Mouse (Mus musculus) forebrain, embryonic 10.5 days (tissue): ENCODE data around the gene Spata6. TPM values are rescaled to one million over a fixed set of nuclear protein-coding genes. Genes with fewer than 3 reads are reported as not detected.

Experiments used
- DNase-seq: peaks from one replicate; pipeline ENCODE4 v3.0.0-alpha.2; 2017; ENCODE audit warnings: low spot score; ENCODE audit errors: extremely low spot score
- H3K27ac ChIP-seq: fragments of 300-500 bp; sonication (generic); 2 replicates; pipeline ENCODE4 v1.5.1; 2016; ENCODE audit warnings: mild to moderate bottlenecking
- H3K27me3 ChIP-seq: fragments of 300-500 bp; sonication (generic); 2 replicates; pipeline ENCODE4 v1.6.1; 2016; ENCODE audit warnings: mild to moderate bottlenecking; ENCODE audit not compliant: poor library complexity, severe bottlenecking
- H3K36me3 ChIP-seq: fragments of 300-500 bp; sonication (generic); replicated peaks from 2 replicates; pipeline ENCODE4 v1.6.1; 2016; ENCODE audit warnings: mild to moderate bottlenecking, moderate library complexity
- H3K4me1 ChIP-seq: fragments of 300-500 bp; sonication (generic); 2 replicates; pipeline ENCODE4 v1.6.1; 2016
- H3K4me3 ChIP-seq: fragments of 300-500 bp; sonication (generic); 2 replicates; pipeline ENCODE4 v1.5.1; 2016; ENCODE audit warnings: mild to moderate bottlenecking, moderate library complexity
- H3K9me3 ChIP-seq: fragments of 300-500 bp; sonication (generic); 2 replicates; pipeline ENCODE4 v1.6.1; 2016; ENCODE audit warnings: mild to moderate bottlenecking, moderate library complexity
- WGBS: fragments of 180-500 bp; shearing (Covaris S2); methylation state at CpG from one replicate; pipeline ENCODE4 v1.1.7; 2016; 5-methylcytosine and 5-hydroxymethylcytosine counted together
- polyA plus RNA-seq: library from polyadenylated mRNA; unstranded; fragments of >200 nt; fragmentation: Nextera tagmentation; extraction: Ambion mirVana; gene quantifications from 2 replicates; pipeline ENCODE4 v1.2.1, GENCODE M21; 2016

Gene Spata6
- polyA plus RNA-seq: 30.7 and 34.8 TPM in 2 replicates

- H3K27me3 ChIP-seq: no peaks in the 10 kb centered on the region
- H3K9me3 ChIP-seq: no peaks in the 10 kb centered on the region
- WGBS: under 1% methylated on average over 50 of the region's 50 CpGs
- peaks cover 16% of the 10 kb centered on the region for H3K4me1 ChIP-seq
- peak within 1 kb of the TSS; percentile 91 for H3K27ac ChIP-seq
- peak within 1 kb of the TSS; percentile 98 for H3K4me3 ChIP-seq
- H3K36me3 ChIP-seq: peaks cover 6% of the 10 kb centered on the region; the same call in 1 of the 2 replicates
- peak; percentile 87 for DNase-seq
Measured at GRCm38 (mm10) chr4:111719776-111720661, at the start of gene Spata6. Gene Spata6 (plus strand): TSS chr4:111719984.

GRCm38 (mm10) chr4:111670566-111671421, 49.0 kb upstream of the Spata6 start:
- no peaks in the 10 kb centered on the region for H3K9me3 ChIP-seq
- no peak overlapping the region for H3K4me3 ChIP-seq
- 56% methylated on average over 12 of the region's 12 CpGs for WGBS
- no peak overlapping the region for H3K27ac ChIP-seq
- H3K4me1 ChIP-seq: peaks cover 13% of the 10 kb centered on the region
- H3K36me3 ChIP-seq: no peaks in the 10 kb centered on the region
- DNase-seq: no peak
- no peaks in the 10 kb centered on the region for H3K27me3 ChIP-seq

DNA sequence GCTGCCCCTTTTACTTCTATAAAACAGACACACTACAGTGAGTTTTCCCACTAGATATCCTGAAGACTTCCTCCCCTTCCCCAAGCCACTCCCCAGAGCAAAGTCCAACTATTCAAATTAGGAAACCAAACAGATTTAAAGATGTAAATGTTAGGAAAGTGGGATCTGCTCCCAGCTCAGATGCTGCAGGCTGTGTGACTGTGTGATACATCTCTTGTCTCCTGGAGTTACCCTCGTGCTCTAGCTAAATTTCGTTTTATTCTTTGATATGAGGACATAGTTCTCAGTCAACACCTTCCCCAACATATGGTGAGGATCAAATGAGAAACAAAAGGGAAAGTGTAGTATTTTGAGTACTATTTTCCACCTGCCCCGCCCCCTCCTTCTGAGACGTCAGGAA, 48.3 kb upstream of the Spata6 start:
- no peaks in the 10 kb centered on the region for H3K9me3 ChIP-seq
- no peaks in the 10 kb centered on the region for H3K27me3 ChIP-seq
- H3K4me1 ChIP-seq: peaks cover 13% of the 10 kb centered on the region
- no peaks in the 10 kb centered on the region for H3K36me3 ChIP-seq
- no peak for DNase-seq
- no peak overlapping the region for H3K27ac ChIP-seq
- no peak overlapping the region for H3K4me3 ChIP-seq
- 80% methylated on average over 4 of the region's 4 CpGs for WGBS

- no peaks in the 10 kb centered on the region for H3K36me3 ChIP-seq
- DNase-seq: no peak
- no peak overlapping the region for H3K27ac ChIP-seq
- H3K27me3 ChIP-seq: no peaks in the 10 kb centered on the region
- H3K9me3 ChIP-seq: no peaks in the 10 kb centered on the region
- H3K4me3 ChIP-seq: no peak overlapping the region
- H3K4me1 ChIP-seq: peaks cover 7% of the 10 kb centered on the region
Measured at GRCm38 (mm10) chr4:111673904-111674303, 45.9 kb upstream of the Spata6 start.

- WGBS: 92% methylated on average over 5 of the region's 5 CpGs
- Histone ChIP-seq H3K27ac (no peak overlapping the region), H3K4me3 (no peak overlapping the region), H3K36me3 (no peaks in the 10 kb centered on the region), H3K9me3 (no peaks in the 10 kb centered on the region), H3K27me3 (no peaks in the 10 kb centered on the region), H3K4me1 (peaks cover 14% of the 10 kb centered on the region)
- no peak for DNase-seq
Measured at GRCm38 (mm10) chr4:111681926-111682325, 37.9 kb upstream of the Spata6 start.

DNA sequence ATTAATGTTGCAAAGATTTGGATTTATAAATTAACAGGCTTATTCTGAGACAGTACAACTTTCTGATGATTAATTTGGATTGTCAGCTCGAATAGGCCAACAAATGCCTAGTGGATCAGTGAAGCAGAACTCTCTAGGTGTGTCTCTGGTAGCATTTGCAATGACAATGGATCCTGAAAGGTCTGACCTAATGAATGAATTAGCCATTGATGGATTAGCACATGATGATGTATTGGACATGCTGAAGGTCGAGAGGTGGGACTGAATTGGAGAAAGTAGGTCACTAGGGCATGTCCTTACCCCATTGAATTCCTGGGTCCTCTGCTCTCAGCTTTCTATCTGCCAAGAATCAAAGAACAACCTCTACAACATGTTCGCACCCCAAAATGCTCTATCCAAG, 37.0 kb upstream of the Spata6 start:
- Histone ChIP-seq H3K4me1 (peaks cover 20% of the 10 kb centered on the region), H3K36me3 (no peaks in the 10 kb centered on the region), H3K27ac (no peak overlapping the region), H3K4me3 (no peak overlapping the region), H3K27me3 (no peaks in the 10 kb centered on the region), H3K9me3 (no peaks in the 10 kb centered on the region)
- 85% methylated on average over 3 of the region's 3 CpGs for WGBS
- DNase-seq: no peak

DNA sequence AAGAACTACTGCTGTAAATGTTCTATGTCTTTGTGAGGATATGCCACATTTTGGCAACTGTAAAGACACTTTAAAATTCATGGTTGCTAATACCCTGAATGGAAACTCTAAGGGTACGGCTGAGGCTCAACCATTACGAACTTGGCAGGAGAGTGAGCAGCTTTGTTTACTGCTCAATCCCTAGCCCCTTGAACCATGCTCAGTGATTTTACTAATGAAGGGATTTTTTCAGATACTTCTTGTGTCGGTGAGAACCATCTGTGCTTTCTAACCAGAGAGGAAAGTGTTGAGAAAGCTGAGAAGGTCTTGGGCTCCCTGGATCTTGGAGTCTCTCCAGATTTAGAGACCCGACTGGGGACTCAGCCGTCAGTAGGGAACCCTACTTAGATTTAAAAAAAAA, 35.9 kb upstream of the Spata6 start:
- no peaks in the 10 kb centered on the region for H3K9me3 ChIP-seq
- no peaks in the 10 kb centered on the region; the same call in 1 of the 2 replicates for H3K27me3 ChIP-seq
- H3K4me1 ChIP-seq: peaks cover 20% of the 10 kb centered on the region
- no peak for DNase-seq
- no peaks in the 10 kb centered on the region for H3K36me3 ChIP-seq
- H3K27ac ChIP-seq: no peak overlapping the region
- 86% methylated on average over 5 of the region's 5 CpGs for WGBS
- no peak overlapping the region for H3K4me3 ChIP-seq

DNA sequence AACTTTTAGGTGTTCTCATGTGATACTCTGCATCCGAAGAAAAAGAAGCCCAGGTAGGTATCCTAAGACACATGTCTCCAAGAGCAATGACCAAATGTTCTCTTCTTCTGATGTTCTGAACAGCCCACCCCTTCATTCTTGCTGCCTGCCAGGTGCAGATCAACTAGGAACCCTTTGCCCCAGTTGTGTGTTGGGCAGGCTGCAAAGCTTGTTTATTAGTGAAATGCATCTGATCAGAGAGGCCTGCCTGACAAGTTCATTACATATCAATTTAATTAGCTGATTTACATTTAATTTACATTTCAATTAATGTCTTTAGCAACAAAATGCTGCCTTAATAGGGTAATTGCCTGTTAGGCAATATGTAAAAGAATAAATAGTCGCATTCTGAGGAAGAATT, 33.8 kb upstream of the Spata6 start:
- 71% methylated on average over 2 of the region's 2 CpGs for WGBS
- H3K36me3 ChIP-seq: no peaks in the 10 kb centered on the region
- no peak overlapping the region for H3K27ac ChIP-seq
- no peaks in the 10 kb centered on the region for H3K9me3 ChIP-seq
- H3K4me3 ChIP-seq: no peak overlapping the region
- H3K27me3 ChIP-seq: no peaks in the 10 kb centered on the region; the same call in 1 of the 2 replicates
- peaks cover 20% of the 10 kb centered on the region for H3K4me1 ChIP-seq
- no peak for DNase-seq

DNA sequence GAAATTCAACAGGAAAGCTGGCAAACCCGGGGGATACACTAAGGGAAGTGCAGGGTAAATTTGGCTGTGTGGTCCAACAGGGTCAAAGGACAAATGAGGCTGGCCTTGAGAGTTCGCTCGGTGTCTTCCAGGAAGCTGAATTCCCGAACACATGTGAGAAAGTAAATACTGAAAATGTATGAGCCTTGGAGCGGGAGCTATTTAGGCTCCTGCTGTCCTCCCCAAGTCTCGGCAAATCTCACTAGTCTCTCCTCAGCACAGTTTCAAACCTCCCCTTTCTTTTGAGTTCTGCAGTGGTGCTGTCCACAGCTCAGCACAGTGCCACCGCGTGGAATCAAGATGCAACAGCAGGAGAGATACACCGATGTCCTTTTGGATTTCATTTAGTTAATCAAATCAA, 32.8 kb upstream of the Spata6 start:
- Histone ChIP-seq H3K9me3 (no peaks in the 10 kb centered on the region), H3K4me1 (peaks cover 20% of the 10 kb centered on the region), H3K27ac (peak overlapping the region; percentile 60; the same call in 1 of the 2 replicates), H3K36me3 (no peaks in the 10 kb centered on the region), H3K4me3 (peak overlapping the region; percentile 33), H3K27me3 (no peaks in the 10 kb centered on the region; the same call in 1 of the 2 replicates)
- peak; percentile 48 for DNase-seq
- 8% methylated on average over 9 of the region's 9 CpGs for WGBS

DNA sequence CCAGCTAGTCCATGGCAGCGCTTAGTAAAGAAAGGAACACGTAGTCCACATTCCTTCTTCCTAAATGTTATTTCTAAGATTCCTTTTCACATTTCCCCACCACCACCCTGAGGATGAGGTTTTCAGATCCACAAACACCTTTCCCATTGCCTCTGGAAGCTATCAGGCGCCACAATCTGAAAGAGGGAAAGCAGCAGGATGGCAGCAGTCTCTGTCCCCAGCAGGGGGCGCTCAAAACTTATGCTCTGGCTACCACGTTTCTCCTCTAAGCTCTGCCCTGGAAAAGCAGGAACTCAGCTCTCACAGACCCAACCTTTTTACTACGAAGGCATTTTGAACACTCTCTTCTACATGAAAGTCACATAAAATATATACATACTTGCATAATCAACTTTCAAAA, 32.2 kb upstream of the Spata6 start:
- H3K4me3 ChIP-seq: peak overlapping the region; percentile 33

DNA sequence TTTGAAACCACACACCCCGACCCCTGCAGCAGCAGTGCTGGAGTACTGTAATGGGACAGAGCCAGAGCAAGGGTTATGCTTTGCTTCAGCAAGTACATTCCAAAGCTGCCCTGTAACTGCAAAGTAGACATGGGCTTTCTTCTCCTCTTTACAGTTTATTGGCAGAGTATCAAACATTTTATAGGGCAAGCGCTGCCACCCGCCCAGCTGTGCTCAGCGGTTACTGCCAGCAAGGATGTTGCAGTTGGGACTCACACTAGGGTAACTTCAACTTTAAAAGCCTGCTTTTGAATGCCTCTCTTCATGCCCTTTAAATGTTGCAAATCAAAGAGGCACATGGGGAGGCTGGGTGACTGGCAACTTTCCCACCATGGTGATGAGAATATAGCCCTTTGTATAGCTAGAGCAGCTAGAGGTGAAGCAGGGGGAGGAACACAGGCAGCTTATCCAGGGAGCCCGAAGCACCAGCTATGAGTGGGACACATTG, 28.7 kb upstream of the Spata6 start:
- H3K27me3 ChIP-seq: no peaks in the 10 kb centered on the region; the same call in 1 of the 2 replicates
- no peaks in the 10 kb centered on the region for H3K9me3 ChIP-seq
- peaks cover 13% of the 10 kb centered on the region for H3K4me1 ChIP-seq
- no peaks in the 10 kb centered on the region for H3K36me3 ChIP-seq
- H3K27ac ChIP-seq: no peak overlapping the region
- 85% methylated on average over 5 of the region's 5 CpGs for WGBS
- H3K4me3 ChIP-seq: no peak overlapping the region
- no peak for DNase-seq

More for the DNA sequence above, 32.2 kb upstream of the Spata6 start:
- Histone ChIP-seq H3K27me3 (no peaks in the 10 kb centered on the region; the same call in 1 of the 2 replicates), H3K4me1 (peaks cover 20% of the 10 kb centered on the region), H3K27ac (no peak overlapping the region), H3K36me3 (no peaks in the 10 kb centered on the region), H3K9me3 (no peaks in the 10 kb centered on the region)
- DNase-seq: peak; percentile 72
- WGBS: 16% methylated on average over 6 of the region's 6 CpGs

GRCm38 (mm10) chr4:111701381-111701780, 18.4 kb upstream of the Spata6 start:
- H3K9me3 ChIP-seq: no peaks in the 10 kb centered on the region
- no peaks in the 10 kb centered on the region for H3K27me3 ChIP-seq
- no peaks in the 10 kb centered on the region for H3K36me3 ChIP-seq
- no peak for DNase-seq
- H3K4me3 ChIP-seq: no peak overlapping the region
- 79% methylated on average over 1 of the region's 1 CpGs for WGBS
- no peak overlapping the region for H3K27ac ChIP-seq
- H3K4me1 ChIP-seq: no peaks in the 10 kb centered on the region
